Mouse (Mus musculus) heart, embryonic 10.5 days (tissue): Measurements from ENCODE around the gene Dok3. TPM values are rescaled to one million over a fixed set of nuclear protein-coding genes. Genes with fewer than 3 reads are reported as not detected.

Experiments
- DNase-seq: peaks from one replicate; pipeline ENCODE4 v3.0.0-alpha.2; 2017; ENCODE audit warnings: low spot score
- H3K27ac ChIP-seq: fragments of 300-500 bp; sonication (generic); 2 replicates; pipeline ENCODE4 v1.5.1; 2016; ENCODE audit warnings: mild to moderate bottlenecking
- H3K27me3 ChIP-seq: fragments of 300-500 bp; sonication (generic); 2 replicates; pipeline ENCODE4 v1.6.1; 2016; ENCODE audit warnings: mild to moderate bottlenecking; ENCODE audit not compliant: poor library complexity, insufficient read depth, severe bottlenecking
- H3K36me3 ChIP-seq: fragments of 300-500 bp; sonication (generic); 2 replicates; pipeline ENCODE4 v1.6.1; 2016; ENCODE audit warnings: mild to moderate bottlenecking, moderate library complexity
- H3K4me1 ChIP-seq: fragments of 300-500 bp; sonication (generic); 2 replicates; pipeline ENCODE4 v1.6.1; 2016; ENCODE audit warnings: mild to moderate bottlenecking
- H3K4me3 ChIP-seq: fragments of 300-500 bp; sonication (generic); 2 replicates; pipeline ENCODE4 v1.5.1; 2016; ENCODE audit warnings: mild to moderate bottlenecking, moderate library complexity
- H3K9me3 ChIP-seq: fragments of 300-500 bp; sonication (generic); 2 replicates; pipeline ENCODE4 v1.6.1; 2016; ENCODE audit warnings: mild to moderate bottlenecking, moderate library complexity
- WGBS: fragments of 180-500 bp; shearing (Covaris S2); methylation state at CpG from one replicate; pipeline ENCODE4 v1.1.7; 2016; 5-methylcytosine and 5-hydroxymethylcytosine counted together
- polyA plus RNA-seq: library from polyadenylated mRNA; unstranded; fragments of >200 nt; fragmentation: Nextera tagmentation; extraction: Ambion mirVana; gene quantifications from 2 replicates; pipeline ENCODE4 v1.2.1, GENCODE M21; 2016

The Dok3 gene
- polyA plus RNA-seq, 1 experiment from 2014 or later: 2.4 TPM

DNA sequence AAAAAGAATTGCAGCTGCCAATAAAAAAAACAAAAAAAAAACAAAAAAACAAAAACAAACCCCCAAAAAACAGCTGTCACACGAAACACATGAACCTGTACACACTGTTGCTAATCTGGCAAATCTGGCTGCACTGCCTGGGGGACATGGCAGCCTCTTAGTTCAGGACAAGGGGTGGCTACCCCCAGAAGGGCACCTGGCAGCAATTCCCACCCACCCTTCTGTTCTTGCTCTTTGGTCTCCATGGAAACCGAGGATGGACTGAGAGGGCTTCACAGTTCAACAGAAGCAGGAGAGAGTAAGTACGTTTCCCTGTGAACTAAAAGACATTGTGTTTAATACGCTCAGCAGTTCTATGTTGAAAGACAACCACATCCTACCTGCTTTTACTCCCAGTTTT lies 33.4 kb downstream of the Dok3 start:
- peaks cover 39% of the 10 kb centered on the region for H3K4me1 ChIP-seq
- H3K36me3 ChIP-seq: peaks cover 36% of the 10 kb centered on the region
- DNase-seq: no peak
- H3K9me3 ChIP-seq: no peaks in the 10 kb centered on the region
- 30% methylated on average over 4 of the region's 4 CpGs for WGBS
- peaks cover 66% of the 10 kb centered on the region for H3K27me3 ChIP-seq
- H3K4me3 ChIP-seq: no peak overlapping the region
- no peak overlapping the region for H3K27ac ChIP-seq

DNA sequence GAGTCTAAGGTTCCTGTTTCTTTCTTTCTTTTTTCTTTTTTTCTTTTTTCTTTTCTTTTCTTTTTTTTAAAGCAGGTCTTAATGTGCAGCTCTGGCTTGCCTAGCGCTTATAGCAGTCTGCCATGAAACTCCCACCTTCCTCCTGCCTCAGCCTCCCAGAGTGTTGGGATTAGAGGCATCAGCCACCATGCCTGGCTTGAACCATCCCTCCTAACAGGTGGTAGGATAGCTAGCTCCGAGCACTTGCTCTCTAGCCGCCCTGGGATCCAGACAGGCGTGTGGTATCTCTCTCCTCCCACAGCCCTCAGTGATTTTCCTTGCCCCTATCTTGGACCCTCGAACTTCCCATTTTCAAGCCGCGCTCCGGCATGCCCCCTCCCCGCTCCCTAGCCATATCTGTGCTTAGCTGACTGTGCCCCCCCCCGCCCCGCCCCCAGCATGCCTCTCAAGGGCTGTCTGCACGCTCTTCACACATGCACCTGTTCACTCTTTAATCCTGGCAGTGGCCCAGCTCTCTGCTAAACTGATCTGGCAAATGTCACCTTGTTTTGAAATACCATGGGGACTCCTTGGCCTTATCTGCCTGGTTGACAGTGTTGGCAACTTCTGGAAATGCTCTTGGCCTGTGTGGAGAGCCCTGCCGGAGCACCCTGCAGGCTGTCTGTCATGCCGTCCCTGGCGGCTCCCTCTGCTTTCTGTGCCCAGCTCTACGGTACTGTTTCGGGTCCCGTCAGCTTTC lies 34.0 kb downstream of the Dok3 start:
- H3K4me1 ChIP-seq: peaks cover 34% of the 10 kb centered on the region
- DNase-seq: peak; percentile 91
- H3K9me3 ChIP-seq: no peaks in the 10 kb centered on the region
- peak overlapping the region; percentile 47; the same call in 1 of the 2 replicates for H3K27ac ChIP-seq
- peak overlapping the region; percentile 18; the same call in 1 of the 2 replicates for H3K4me3 ChIP-seq
- H3K36me3 ChIP-seq: peaks cover 29% of the 10 kb centered on the region
- WGBS: 6% methylated on average over 18 of the region's 18 CpGs
- H3K27me3 ChIP-seq: peaks cover 62% of the 10 kb centered on the region

DNA sequence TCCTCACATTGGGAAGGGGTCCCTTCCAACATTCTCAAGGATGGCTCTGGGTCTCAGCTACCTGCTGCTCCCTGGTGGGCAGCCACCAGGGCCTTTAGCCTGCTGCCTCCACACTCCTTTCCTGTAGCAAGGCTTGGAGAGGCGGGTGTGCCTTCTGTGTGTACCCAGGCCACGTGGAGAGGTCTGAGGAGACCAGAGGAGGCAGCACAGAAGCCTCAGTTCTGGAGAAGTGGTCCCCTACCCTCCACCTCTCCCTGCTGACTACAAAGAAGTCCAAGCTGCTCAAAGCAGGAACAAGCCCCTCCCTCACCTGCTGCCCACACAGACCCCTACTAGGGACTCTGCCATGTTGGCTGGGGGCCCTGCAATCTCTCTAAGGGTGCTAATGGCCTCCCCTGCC lies 34.8 kb downstream of the Dok3 start:
- H3K4me1 ChIP-seq: peaks cover 34% of the 10 kb centered on the region
- WGBS: 6% methylated on average over 2 of the region's 2 CpGs
- H3K27ac ChIP-seq: peak overlapping the region; percentile 17; the same call in 1 of the 2 replicates
- no peak for DNase-seq
- H3K27me3 ChIP-seq: peaks cover 66% of the 10 kb centered on the region
- no peaks in the 10 kb centered on the region for H3K9me3 ChIP-seq
- H3K4me3 ChIP-seq: no peak overlapping the region
- peaks cover 23% of the 10 kb centered on the region for H3K36me3 ChIP-seq

DNA sequence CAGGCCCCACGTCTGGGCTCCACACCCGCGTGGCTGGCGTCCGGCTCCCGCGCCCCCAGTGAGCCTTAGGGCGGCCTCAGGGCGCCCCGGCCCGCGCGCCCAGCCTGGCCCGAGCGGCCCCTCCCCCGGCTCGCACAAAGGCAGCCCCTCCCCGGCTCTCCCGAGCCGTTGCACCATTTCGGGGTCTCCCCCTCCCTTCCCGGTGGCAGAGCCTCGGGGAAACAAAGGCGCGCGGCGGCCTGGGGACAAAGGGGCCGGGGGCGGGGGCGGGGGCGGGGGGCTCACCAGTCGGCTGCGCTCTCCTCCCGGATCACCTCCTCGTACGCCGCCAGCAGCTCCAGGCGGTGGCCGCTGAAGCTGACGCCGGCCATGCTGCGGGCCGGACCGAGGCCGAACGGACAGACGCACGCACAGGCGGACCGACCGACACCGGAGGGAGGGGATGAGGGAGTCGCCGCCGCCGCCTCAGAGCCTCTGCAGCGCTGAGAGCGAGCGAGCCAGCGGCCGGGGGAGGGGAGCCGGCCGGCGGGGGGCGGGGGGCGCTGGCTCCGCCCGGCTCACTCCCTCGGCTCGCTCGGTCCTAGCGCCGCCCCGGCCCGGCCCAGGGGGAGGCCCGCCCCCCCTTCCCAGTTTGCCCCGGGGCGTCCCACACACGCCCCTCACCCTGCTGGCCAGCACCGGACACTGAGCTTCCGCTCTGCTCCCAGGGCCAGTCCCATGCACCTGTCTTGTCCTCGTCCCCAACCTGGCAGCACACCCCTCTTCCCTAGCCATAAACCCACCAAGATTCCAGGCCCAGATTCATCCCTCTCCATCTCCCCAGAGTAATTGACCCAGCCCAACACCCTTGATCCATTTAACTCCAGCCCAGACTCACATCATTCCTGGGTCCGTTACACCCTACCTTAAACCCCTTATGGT lies 41.3 kb downstream of the Dok3 start, which contains the start of gene Dbn1:
Dbn1 (minus strand) TSS at position 534 of the 921 bp plus-strand sequence.
- DNase-seq: no peak
- Histone ChIP-seq H3K27me3 (peaks cover 90% of the 10 kb centered on the region), H3K36me3 (peaks cover 6% of the 10 kb centered on the region; the same call in 1 of the 2 replicates), H3K4me3 (peak within 1 kb of the TSS; percentile 95), H3K9me3 (no peaks in the 10 kb centered on the region), H3K4me1 (peaks cover 53% of the 10 kb centered on the region), H3K27ac (peak within 1 kb of the TSS; percentile 96)
- under 1% methylated on average over 67 of the region's 83 CpGs for WGBS

DNA sequence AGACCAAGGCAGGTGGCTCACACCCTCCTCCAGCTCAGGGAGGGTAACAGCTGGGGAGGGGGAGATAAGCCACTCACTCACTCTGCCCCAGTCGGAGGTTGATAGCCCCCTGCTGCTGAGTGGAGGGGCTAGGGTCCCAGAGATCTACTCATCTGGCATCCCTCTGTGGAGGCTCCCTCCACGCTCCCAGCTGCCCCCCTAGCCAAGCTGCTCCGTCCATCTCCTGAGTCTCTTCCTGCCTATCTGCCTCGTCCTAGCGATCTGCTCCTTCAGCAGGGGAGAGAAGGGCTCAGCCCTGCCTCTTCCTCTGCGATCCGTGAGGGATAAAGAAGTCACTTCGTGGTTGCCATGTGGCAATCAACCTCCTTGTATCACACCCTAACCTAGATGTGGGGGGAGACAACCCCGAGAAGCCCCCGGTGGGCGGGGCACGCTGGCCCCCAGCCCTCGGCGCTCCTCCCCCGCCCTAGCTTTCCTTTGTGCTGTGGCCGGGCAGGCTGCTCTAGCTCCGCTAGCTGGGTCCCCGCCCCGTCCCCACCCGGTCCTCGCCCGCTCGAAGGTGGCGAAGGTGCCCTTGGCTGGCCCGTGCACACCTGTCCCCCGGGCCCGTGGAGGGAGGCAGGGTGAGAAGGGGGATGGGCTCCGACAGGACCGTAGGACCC lies 42.0 kb downstream of the Dok3 start:
- WGBS: 2% methylated on average over 26 of the region's 29 CpGs
- H3K9me3 ChIP-seq: no peaks in the 10 kb centered on the region
- H3K4me1 ChIP-seq: peaks cover 57% of the 10 kb centered on the region
- peaks cover 13% of the 10 kb centered on the region for H3K36me3 ChIP-seq
- H3K4me3 ChIP-seq: peak overlapping the region; percentile 95
- H3K27ac ChIP-seq: peak overlapping the region; percentile 96
- H3K27me3 ChIP-seq: peaks cover 90% of the 10 kb centered on the region
- no peak for DNase-seq

DNA sequence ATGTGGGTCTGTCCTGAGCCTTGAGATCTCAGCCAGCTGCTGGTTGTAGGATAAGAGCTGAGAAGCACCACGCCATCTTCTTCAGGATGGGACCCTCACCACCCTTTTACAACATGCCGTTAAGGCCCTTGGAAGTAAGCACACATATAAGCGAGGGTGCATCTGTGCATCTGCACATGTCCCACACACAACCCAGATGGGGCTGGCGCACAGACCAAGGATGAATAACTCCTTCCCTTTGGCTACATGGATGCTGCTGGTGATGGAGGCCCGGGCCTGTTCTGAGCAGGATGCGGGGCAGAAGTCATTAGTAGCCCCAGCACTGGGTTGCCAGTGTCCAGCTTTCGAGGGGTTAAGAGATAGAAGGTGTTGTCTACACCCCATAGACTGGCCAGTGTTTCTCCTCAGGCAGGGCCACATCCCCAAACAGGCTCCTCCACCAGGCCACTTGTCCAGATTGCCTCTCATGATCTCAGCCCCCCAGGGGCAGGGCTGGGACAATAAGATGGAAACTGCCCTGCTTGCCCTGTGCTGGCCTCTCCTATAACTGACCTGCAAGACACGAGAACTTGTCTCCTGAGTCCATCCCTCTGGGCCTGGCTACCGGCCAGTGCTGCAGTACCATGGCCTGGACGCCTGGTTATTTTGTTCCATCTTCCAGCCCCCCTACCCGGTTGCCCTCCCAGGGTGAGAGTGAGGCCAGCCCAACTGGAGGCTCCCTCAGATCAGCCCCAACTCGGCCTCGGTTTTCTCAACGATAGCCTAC lies 42.9 kb downstream of the Dok3 start:
- Histone ChIP-seq H3K4me1 (peaks cover 57% of the 10 kb centered on the region), H3K4me3 (peak overlapping the region; percentile 95), H3K36me3 (peaks cover 22% of the 10 kb centered on the region), H3K27ac (peak overlapping the region; percentile 96), H3K27me3 (peaks cover 90% of the 10 kb centered on the region), H3K9me3 (no peaks in the 10 kb centered on the region)
- no peak for DNase-seq
- 45% methylated on average over 14 of the region's 14 CpGs for WGBS

DNA sequence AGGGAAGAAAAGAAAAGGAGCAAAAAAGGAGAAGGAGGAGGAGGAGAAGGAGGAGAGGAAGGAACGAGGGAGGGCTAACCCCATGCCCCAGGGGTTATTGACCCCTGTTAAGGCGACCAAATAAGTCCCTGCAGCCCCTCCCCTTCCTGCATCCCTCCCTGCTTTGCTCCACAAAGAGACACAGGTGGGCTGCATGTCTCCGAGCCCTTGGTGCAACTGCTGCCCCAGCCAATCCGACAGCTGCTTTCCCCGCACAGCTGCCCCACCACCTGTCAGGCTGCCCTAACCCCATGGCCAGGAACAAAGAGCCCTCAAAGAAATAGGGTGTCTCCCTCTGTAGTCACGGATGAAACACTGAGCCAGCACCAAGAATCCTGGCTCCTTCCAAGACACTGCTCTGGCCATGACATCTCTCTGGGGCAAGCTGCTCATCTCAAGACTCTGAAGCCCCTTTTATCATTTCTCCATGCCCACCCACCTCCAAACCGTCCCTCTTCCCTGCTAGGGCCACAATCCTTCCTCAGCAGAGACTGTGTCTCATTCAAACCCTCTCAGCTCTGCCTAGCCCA lies 44.5 kb downstream of the Dok3 start:
- Histone ChIP-seq H3K27me3 (peaks cover 82% of the 10 kb centered on the region), H3K27ac (no peak overlapping the region), H3K9me3 (no peaks in the 10 kb centered on the region), H3K4me3 (0 out of 2 replicates have a peak overlapping the region, but pooled peaks have one; percentile 3), H3K36me3 (peaks cover 38% of the 10 kb centered on the region), H3K4me1 (peaks cover 57% of the 10 kb centered on the region)
- no peak for DNase-seq
- WGBS: 53% methylated on average over 7 of the region's 7 CpGs

DNA sequence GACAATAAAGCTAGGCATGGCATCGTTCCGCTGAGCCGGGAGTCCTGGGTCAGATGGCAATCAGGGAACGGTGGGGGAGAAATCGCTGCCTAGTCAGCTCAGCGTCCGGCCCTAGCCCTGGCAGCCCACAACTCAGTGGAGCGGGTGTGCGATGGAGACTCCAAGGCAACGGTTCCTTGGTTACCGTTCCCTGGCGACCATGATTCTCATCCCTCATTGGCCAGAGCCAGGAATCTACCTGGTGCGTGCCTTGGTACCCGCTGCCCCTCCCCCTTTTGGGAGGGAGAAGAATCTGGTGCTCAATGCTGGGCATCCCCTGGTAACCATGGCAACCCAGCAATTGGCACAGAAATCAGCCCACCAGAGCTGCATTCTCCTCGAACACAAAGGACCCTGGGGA lies 45.5 kb downstream of the Dok3 start:
- H3K4me3 ChIP-seq: no peak overlapping the region
- no peak for DNase-seq

DNA sequence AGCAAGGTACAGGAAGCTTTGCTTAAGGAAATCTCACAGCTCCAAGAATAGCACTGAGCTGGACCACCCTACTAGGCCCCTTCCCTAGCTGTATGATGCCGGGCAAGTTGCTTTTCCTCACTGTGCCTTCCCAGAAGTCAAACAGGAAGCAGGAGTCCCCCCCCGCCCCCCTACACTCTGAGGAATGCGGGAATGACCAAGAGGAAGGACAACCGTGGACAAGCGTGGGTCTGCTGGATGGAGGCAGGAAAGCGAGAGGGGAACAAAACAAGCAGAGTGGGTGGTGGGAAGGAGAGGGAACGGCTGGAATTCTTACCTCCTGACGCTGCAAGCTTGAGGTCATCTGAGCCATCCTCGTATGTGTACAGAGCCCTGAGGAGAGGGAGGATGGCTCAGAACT lies 46.0 kb downstream of the Dok3 start:
- peaks cover 66% of the 10 kb centered on the region for H3K27me3 ChIP-seq
- H3K36me3 ChIP-seq: peaks cover 48% of the 10 kb centered on the region
- no peak overlapping the region for H3K27ac ChIP-seq
- WGBS: 41% methylated on average over 9 of the region's 9 CpGs
- H3K4me1 ChIP-seq: peaks cover 57% of the 10 kb centered on the region
- no peak overlapping the region for H3K4me3 ChIP-seq
- DNase-seq: no peak
- H3K9me3 ChIP-seq: no peaks in the 10 kb centered on the region

More for the DNA sequence above, 45.5 kb downstream of the Dok3 start:
- peaks cover 72% of the 10 kb centered on the region for H3K27me3 ChIP-seq
- H3K36me3 ChIP-seq: peaks cover 48% of the 10 kb centered on the region
- H3K9me3 ChIP-seq: no peaks in the 10 kb centered on the region
- peaks cover 60% of the 10 kb centered on the region for H3K4me1 ChIP-seq
- 55% methylated on average over 15 of the region's 15 CpGs for WGBS
- H3K27ac ChIP-seq: no peak overlapping the region

DNA sequence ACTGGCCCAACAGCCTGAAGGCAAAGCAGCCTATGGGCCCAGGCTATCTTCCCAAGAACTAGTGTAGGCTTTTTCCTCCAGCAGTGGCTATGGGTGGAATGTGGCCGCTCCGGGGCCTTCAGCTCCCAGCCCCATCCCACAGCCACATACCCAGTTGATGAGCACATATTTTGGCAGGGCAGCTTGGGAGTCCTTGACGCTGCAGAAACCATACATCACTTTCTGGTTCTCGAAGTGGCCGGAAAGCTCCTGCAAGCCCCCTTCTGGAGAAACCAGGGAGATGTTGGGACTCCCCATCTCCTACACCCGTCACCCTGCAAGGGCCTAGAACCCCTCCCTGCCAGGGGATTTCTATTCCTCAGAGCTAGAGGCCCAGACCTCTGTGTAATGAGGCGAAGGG lies 46.6 kb downstream of the Dok3 start:
- Histone ChIP-seq H3K4me1 (peaks cover 52% of the 10 kb centered on the region), H3K27ac (no peak overlapping the region), H3K36me3 (peaks cover 52% of the 10 kb centered on the region), H3K4me3 (no peak overlapping the region), H3K9me3 (no peaks in the 10 kb centered on the region), H3K27me3 (peaks cover 63% of the 10 kb centered on the region)
- WGBS: 78% methylated on average over 7 of the region's 7 CpGs
- DNase-seq: no peak

DNA sequence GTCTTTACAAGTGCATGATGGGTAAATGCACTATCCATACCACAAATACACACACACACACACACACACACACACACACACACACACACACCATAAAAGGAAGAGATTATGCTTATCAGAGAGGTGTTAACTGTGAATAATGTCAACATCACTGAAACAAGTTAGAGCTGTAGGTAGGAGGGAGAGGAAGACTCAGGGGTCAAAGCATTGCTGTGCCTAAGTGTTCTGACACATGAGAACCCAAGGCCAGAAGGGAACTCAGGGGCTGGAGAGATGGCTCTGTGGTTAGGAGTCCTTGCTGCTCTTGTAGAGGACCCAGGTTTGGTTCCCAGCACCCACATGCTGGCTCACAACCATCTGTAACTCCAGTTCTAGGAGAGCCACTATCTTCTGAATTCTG lies 49.2 kb downstream of the Dok3 start:
- H3K27me3 ChIP-seq: peaks cover 61% of the 10 kb centered on the region
- H3K27ac ChIP-seq: no peak overlapping the region
- peaks cover 78% of the 10 kb centered on the region for H3K36me3 ChIP-seq
- no peaks in the 10 kb centered on the region for H3K9me3 ChIP-seq
- H3K4me1 ChIP-seq: peaks cover 27% of the 10 kb centered on the region
- no peak for DNase-seq
- H3K4me3 ChIP-seq: no peak overlapping the region

DNA sequence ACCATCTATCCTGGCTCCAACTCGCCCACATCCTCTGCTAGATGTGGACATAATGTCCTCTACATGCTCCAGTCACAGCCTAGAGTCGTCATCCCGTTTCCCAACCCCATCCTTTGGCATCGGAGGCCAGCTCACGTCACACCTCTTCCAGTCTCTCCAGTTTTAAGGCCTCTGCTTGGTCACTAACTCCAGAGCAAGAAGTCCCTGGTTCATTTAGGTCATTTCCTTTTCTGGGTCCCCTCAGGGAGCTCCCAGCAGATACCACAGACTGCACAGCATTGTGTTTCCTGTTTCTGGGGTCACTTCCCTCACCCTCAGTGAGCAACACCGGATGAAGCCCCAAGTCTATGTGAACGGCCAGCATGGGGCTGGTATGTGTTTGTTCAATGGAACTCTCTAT lies 50.1 kb downstream of the Dok3 start:
- Histone ChIP-seq H3K27me3 (peaks cover 62% of the 10 kb centered on the region), H3K4me1 (peaks cover 23% of the 10 kb centered on the region), H3K9me3 (no peaks in the 10 kb centered on the region), H3K4me3 (no peak overlapping the region), H3K36me3 (peaks cover 87% of the 10 kb centered on the region), H3K27ac (no peak overlapping the region)
- DNase-seq: no peak
- 54% methylated on average over 7 of the region's 7 CpGs for WGBS
